In the genomic region with DNA sequence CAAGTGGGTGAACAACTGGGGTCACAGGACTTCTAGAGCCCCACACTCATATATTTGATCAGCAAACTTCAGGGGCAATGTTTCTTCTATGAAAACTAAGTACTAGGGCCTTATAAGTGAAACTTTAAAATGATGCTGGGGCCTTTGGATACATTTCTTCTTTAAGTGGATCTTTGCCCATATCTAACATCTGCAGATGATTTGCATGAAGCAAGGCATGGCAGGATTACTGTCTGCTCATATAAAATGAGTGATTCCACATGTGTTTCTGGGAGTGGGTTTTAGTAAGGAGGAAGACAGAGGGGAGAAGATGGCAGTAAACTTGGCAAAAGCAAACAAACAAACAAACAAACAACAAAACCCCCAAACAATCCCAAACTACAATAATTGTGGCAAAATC, we compare ENCODE assay signal across 24 mouse cellular contexts.
"Had no signal": no experiment of that assay in that cellular context is flagged by ENCODE, and none has a peak within 500 bp of the region (broad histone marks: within the 10 kb centered on the region; RNA-seq: fewer than 3 reads in every experiment).

No protein-coding gene starts in this region.

- H3K27me3 ChIP-seq: embryonic facial prominence, embryonic 12.5 days; embryonic facial prominence, embryonic 13.5 days; embryonic facial prominence, embryonic 15.5 days; forebrain, embryonic 12.5 days; forebrain, embryonic 13.5 days; forebrain, embryonic 15.5 days had no signal

- H3K9ac ChIP-seq: embryonic facial prominence, embryonic 12.5 days; embryonic facial prominence, embryonic 13.5 days; embryonic facial prominence, embryonic 15.5 days; forebrain, embryonic 12.5 days; forebrain, embryonic 13.5 days; forebrain, embryonic 15.5 days; forebrain, postnatal 0 days had no signal

- DNase-seq: cerebellum, adult 8-10 months; cerebellum, adult 9-10 months; cerebellum, adult 9-11 months; cerebellum, postnatal 10 days; cerebellum, postnatal 14 days; cerebellum, postnatal 36 days; embryo, embryonic 11 days; forebrain, postnatal 0 days; gastrocnemius, adult 2 months; gastrocnemius, postnatal 25 days; gastrocnemius, postnatal 36 days; heart, adult 18-20 months; heart, adult 2 months had no signal

- H3K4me3 ChIP-seq: embryonic facial prominence, embryonic 12.5 days; embryonic facial prominence, embryonic 13.5 days; embryonic facial prominence, embryonic 15.5 days; erythroblast, embryonic 14.5 days; forebrain, embryonic 10.5 days; forebrain, embryonic 12.5 days; forebrain, embryonic 13.5 days; forebrain, embryonic 15.5 days; gastrocnemius, adult 2 months; heart, adult 2 months; heart, embryonic 10.5 days had no signal

- H3K4me1 ChIP-seq: embryonic facial prominence, embryonic 12.5 days; embryonic facial prominence, embryonic 13.5 days; embryonic facial prominence, embryonic 15.5 days; forebrain, embryonic 10.5 days; forebrain, embryonic 12.5 days; forebrain, embryonic 13.5 days; forebrain, embryonic 15.5 days; heart, embryonic 10.5 days had no signal

- H3K36me3 ChIP-seq: embryonic facial prominence, embryonic 12.5 days; embryonic facial prominence, embryonic 13.5 days; embryonic facial prominence, embryonic 15.5 days; forebrain, embryonic 10.5 days; forebrain, embryonic 12.5 days; forebrain, embryonic 15.5 days; heart, embryonic 10.5 days had no signal

- H3K27ac ChIP-seq: embryonic facial prominence, embryonic 12.5 days; embryonic facial prominence, embryonic 13.5 days; embryonic facial prominence, embryonic 15.5 days; forebrain, embryonic 10.5 days; forebrain, embryonic 12.5 days; forebrain, embryonic 13.5 days; forebrain, embryonic 15.5 days; gastrocnemius, adult 2 months; heart, adult 2 months; heart, embryonic 10.5 days had no signal

- H3K9me3 ChIP-seq: embryonic facial prominence, embryonic 12.5 days; embryonic facial prominence, embryonic 13.5 days; embryonic facial prominence, embryonic 15.5 days; forebrain, embryonic 10.5 days; forebrain, embryonic 12.5 days; forebrain, embryonic 13.5 days; forebrain, embryonic 15.5 days; heart, embryonic 10.5 days had no signal

- H3K4me2 ChIP-seq: embryonic facial prominence, embryonic 12.5 days; embryonic facial prominence, embryonic 13.5 days; embryonic facial prominence, embryonic 15.5 days; forebrain, embryonic 12.5 days; forebrain, embryonic 13.5 days; forebrain, embryonic 15.5 days had no signal

- ATAC-seq: forebrain, embryonic 13.5 days; forebrain, embryonic 14.5 days; forebrain, embryonic 15.5 days; forebrain, embryonic 16.5 days; forebrain, postnatal 0 days had no signal
